Mouse (Mus musculus) midbrain, embryonic 12.5 days (tissue): ENCODE results near the gene Ccnh. TPM values are rescaled to one million over a fixed set of nuclear protein-coding genes. Genes with fewer than 3 reads are reported as not detected.

ENCODE experiments used
- ATAC-seq: fragments of 200-750 bp; cut with Nextera tagmentation; 2 replicates; pipeline ENCODE4 v1.8.0; 2017; ENCODE audit warnings: low read depth, moderate TSS enrichment, moderate library complexity; ENCODE audit not compliant: low FRiP score
- H3K27ac ChIP-seq: fragments of 300-500 bp; sonication (generic); replicated peaks from 2 replicates; pipeline ENCODE4 v1.5.1; 2016; ENCODE audit warnings: mild to moderate bottlenecking
- H3K27me3 ChIP-seq: fragments of 300-500 bp; sonication (generic); 2 replicates; pipeline ENCODE4 v1.6.1; 2016; ENCODE audit warnings: mild to moderate bottlenecking
- H3K36me3 ChIP-seq: fragments of 300-500 bp; sonication (generic); 2 replicates; pipeline ENCODE4 v1.6.1; 2016
- H3K4me1 ChIP-seq: fragments of 300-500 bp; sonication (generic); 2 replicates; pipeline ENCODE4 v1.6.1; 2016
- H3K4me2 ChIP-seq: fragments of 300-500 bp; sonication (generic); replicated peaks from 2 replicates; pipeline ENCODE4 v1.6.1; 2016; ENCODE audit warnings: mild to moderate bottlenecking, moderate library complexity
- H3K4me3 ChIP-seq: fragments of 300-500 bp; sonication (generic); 2 replicates; pipeline ENCODE4 v1.5.1; 2016; ENCODE audit warnings: mild to moderate bottlenecking
- H3K9ac ChIP-seq: fragments of 300-500 bp; sonication (generic); replicated peaks from 2 replicates; pipeline ENCODE4 v1.6.1; 2016; ENCODE audit warnings: mild to moderate bottlenecking, moderate library complexity
- H3K9me3 ChIP-seq: fragments of 300-500 bp; sonication (generic); 2 replicates; pipeline ENCODE4 v1.6.1; 2016; ENCODE audit warnings: mild to moderate bottlenecking
- WGBS: fragments of 180-500 bp; shearing (Covaris S2); methylation state at CpG from one replicate; pipeline ENCODE4 v1.1.7; 2016; 5-methylcytosine and 5-hydroxymethylcytosine counted together
- polyA plus RNA-seq: library from polyadenylated mRNA; unstranded; fragments of >200 nt; fragmentation: Nextera tagmentation; extraction: Ambion mirVana; gene quantifications from 2 replicates; pipeline ENCODE4 v1.2.1, GENCODE M21; 2016

The Ccnh gene
- polyA plus RNA-seq, 1 experiment from 2014 or later = 103 TPM

DNA sequence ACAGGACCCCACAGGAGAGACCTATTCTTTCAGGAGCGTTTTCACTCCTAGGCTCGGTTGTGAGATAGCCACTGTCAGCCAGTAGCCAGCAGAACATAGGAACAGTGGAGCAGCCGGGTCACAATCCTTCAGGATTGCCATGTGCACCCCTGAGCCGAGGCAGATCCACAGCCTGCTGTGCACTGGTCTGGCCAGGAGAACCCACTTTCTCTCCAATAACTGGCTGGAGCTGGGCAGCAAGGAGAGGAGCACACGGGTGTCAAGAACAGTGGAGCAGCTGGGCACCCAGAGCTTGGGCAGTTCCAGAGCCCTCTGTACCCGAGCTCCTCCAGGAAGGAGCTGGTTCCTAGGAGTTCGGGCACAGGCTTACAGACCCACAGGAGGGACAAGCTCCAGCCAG lies 49.6 kb downstream of the Ccnh start:
- Histone ChIP-seq H3K9ac (no peak overlapping the region), H3K4me3 (no peak overlapping the region), H3K36me3 (0 out of 2 replicates have a peak, but pooled peaks cover 11% of the 10 kb centered on the region), H3K9me3 (no peaks in the 10 kb centered on the region), H3K4me2 (no peak overlapping the region), H3K27ac (no peak overlapping the region), H3K27me3 (no peaks in the 10 kb centered on the region), H3K4me1 (no peaks in the 10 kb centered on the region)
- 88% methylated on average over 7 of the region's 7 CpGs for WGBS
- no peak for ATAC-seq

Other genes starting within 250 kb of the Ccnh start
- 68.9 and 75.2 TPM in 2 replicates for gene Rasa1, start 99.7 kb downstream of the Ccnh start, polyA plus RNA-seq